Mouse (Mus musculus): ENCODE data around the gene Bglap2. TPM values are rescaled to one million over a fixed set of nuclear protein-coding genes. Genes with fewer than 3 reads are reported as not detected.
A peak's percentile ranks its signal among the peaks of the same experiment; 100 is the strongest.
"Not testable (repeated sequence)": the region's sequence is repeated elsewhere in the genome, so short reads cannot be mapped to it uniquely, and the experiment has no call there.

Gene Bglap2
- polyA plus RNA-seq, 1 experiment from 2014 or later, result not detected

GRCm38 (mm10) chr3:88376644-88377043 lies 1.9 kb downstream of the Bglap2 start:
- H3K27me3 ChIP-seq (replicated peaks; ENCODE audit: control insufficient read depth, insufficient read depth, low read length); H3K9me3 ChIP-seq (ENCODE audit: control insufficient read depth, low read length); H3K27ac ChIP-seq (ENCODE audit: low read depth); DNase-seq (ENCODE audit: low spot score); H3K36me3 ChIP-seq (ENCODE audit: control insufficient read depth, insufficient read depth, low read length); H3K9ac ChIP-seq (ENCODE audit: low read length); H3K4me1 ChIP-seq (replicated peaks; ENCODE audit: control insufficient read depth, insufficient read depth, low read length); H3K4me3 ChIP-seq (ENCODE audit: low read depth, low read length): not testable (repeated sequence)
- H3K4me2 ChIP-seq (ENCODE audit: low read length), result peak overlapping the region; percentile 37
- 0 out of 2 replicates have a peak, but pooled peaks have one; percentile 45 for ATAC-seq (replicated peaks; ENCODE audit: low FRiP score, low TSS enrichment, low read depth)
- WGBS, result 19% methylated on average over 5 of the region's 7 CpGs

GRCm38 (mm10) chr3:88375750-88376626 lies 2.5 kb downstream of the Bglap2 start:
- not testable (repeated sequence) for H3K27me3 ChIP-seq (replicated peaks; ENCODE audit: control insufficient read depth, insufficient read depth, low read length); H3K4me1 ChIP-seq (replicated peaks; ENCODE audit: control insufficient read depth, insufficient read depth, low read length); H3K27ac ChIP-seq (ENCODE audit: low read depth); H3K36me3 ChIP-seq (ENCODE audit: control insufficient read depth, insufficient read depth, low read length); H3K9me3 ChIP-seq (ENCODE audit: control insufficient read depth, low read length); H3K9ac ChIP-seq (ENCODE audit: low read length)
- peak overlapping the region; percentile 37 for H3K4me2 ChIP-seq (ENCODE audit: low read length)
- 12% methylated on average over 16 of the region's 19 CpGs for WGBS
- ATAC-seq (replicated peaks; ENCODE audit: low FRiP score, low TSS enrichment, low read depth) (peak; percentile 88), DNase-seq (ENCODE audit: low spot score) (peak; percentile 65)
- 0 out of 2 replicates have a peak overlapping the region, but pooled peaks have one; percentile 2 for H3K4me3 ChIP-seq (ENCODE audit: low read depth, low read length)

GRCm38 (mm10) chr3:88372643-88373042 lies 5.9 kb downstream of the Bglap2 start, which contains the start of gene Bglap3:
Bglap3 (minus strand) TSS chr3:88372743.
- not testable (repeated sequence) for H3K27me3 ChIP-seq (replicated peaks; ENCODE audit: control insufficient read depth, insufficient read depth, low read length); H3K4me3 ChIP-seq (ENCODE audit: low read depth, low read length); ATAC-seq (replicated peaks; ENCODE audit: low FRiP score, low TSS enrichment, low read depth); H3K4me2 ChIP-seq (ENCODE audit: low read length); H3K27ac ChIP-seq (ENCODE audit: low read depth); H3K9me3 ChIP-seq (ENCODE audit: control insufficient read depth, low read length); DNase-seq (ENCODE audit: low spot score); H3K9ac ChIP-seq (ENCODE audit: low read length); H3K36me3 ChIP-seq (ENCODE audit: control insufficient read depth, insufficient read depth, low read length); H3K4me1 ChIP-seq (replicated peaks; ENCODE audit: control insufficient read depth, insufficient read depth, low read length)
- WGBS, result 93% methylated on average over 9 of the region's 9 CpGs

GRCm38 (mm10) chr3:88368511-88368910 lies 10.0 kb downstream of the Bglap2 start:
- H3K9me3 ChIP-seq (ENCODE audit: control insufficient read depth, low read length); H3K4me1 ChIP-seq (replicated peaks; ENCODE audit: control insufficient read depth, insufficient read depth, low read length); H3K27ac ChIP-seq (ENCODE audit: low read depth); H3K36me3 ChIP-seq (ENCODE audit: control insufficient read depth, insufficient read depth, low read length); H3K4me2 ChIP-seq (ENCODE audit: low read length); DNase-seq (ENCODE audit: low spot score); H3K9ac ChIP-seq (ENCODE audit: low read length); H3K4me3 ChIP-seq (ENCODE audit: low read depth, low read length); ATAC-seq (replicated peaks; ENCODE audit: low FRiP score, low TSS enrichment, low read depth): not testable (repeated sequence)
- peaks cover 16% of the 10 kb centered on the region for H3K27me3 ChIP-seq (replicated peaks; ENCODE audit: control insufficient read depth, insufficient read depth, low read length)
- WGBS, result 90% methylated on average over 7 of the region's 7 CpGs

GRCm38 (mm10) chr3:88367517-88367916 lies 11.0 kb downstream of the Bglap2 start:
- not testable (repeated sequence) for H3K4me3 ChIP-seq (ENCODE audit: low read depth, low read length); H3K9ac ChIP-seq (ENCODE audit: low read length); H3K27ac ChIP-seq (ENCODE audit: low read depth); H3K4me1 ChIP-seq (replicated peaks; ENCODE audit: control insufficient read depth, insufficient read depth, low read length); H3K9me3 ChIP-seq (ENCODE audit: control insufficient read depth, low read length); H3K36me3 ChIP-seq (ENCODE audit: control insufficient read depth, insufficient read depth, low read length); H3K4me2 ChIP-seq (ENCODE audit: low read length); ATAC-seq (replicated peaks; ENCODE audit: low FRiP score, low TSS enrichment, low read depth); DNase-seq (ENCODE audit: low spot score)
- peaks cover 16% of the 10 kb centered on the region for H3K27me3 ChIP-seq (replicated peaks; ENCODE audit: control insufficient read depth, insufficient read depth, low read length)
- WGBS, result 57% methylated on average over 3 of the region's 7 CpGs

- H3K9me3 ChIP-seq (ENCODE audit: control insufficient read depth, low read length); H3K9ac ChIP-seq (ENCODE audit: low read length); H3K4me1 ChIP-seq (replicated peaks; ENCODE audit: control insufficient read depth, insufficient read depth, low read length); DNase-seq (ENCODE audit: low spot score); H3K36me3 ChIP-seq (ENCODE audit: control insufficient read depth, insufficient read depth, low read length); H3K27ac ChIP-seq (ENCODE audit: low read depth); H3K4me3 ChIP-seq (ENCODE audit: low read depth, low read length): not testable (repeated sequence)
- peak overlapping the region; percentile 32 for H3K4me2 ChIP-seq (ENCODE audit: low read length)
- peak; percentile 62 for ATAC-seq (replicated peaks; ENCODE audit: low FRiP score, low TSS enrichment, low read depth)
- peaks cover 16% of the 10 kb centered on the region for H3K27me3 ChIP-seq (replicated peaks; ENCODE audit: control insufficient read depth, insufficient read depth, low read length)
- 4% methylated on average over 18 of the region's 22 CpGs for WGBS
Observed at GRCm38 (mm10) chr3:88366830-88367428, 11.6 kb downstream of the Bglap2 start.

GRCm38 (mm10) chr3:88365705-88366361 lies 12.7 kb downstream of the Bglap2 start:
- 36% methylated on average over 34 of the region's 34 CpGs for WGBS
- no peak for DNase-seq (ENCODE audit: low spot score)
- H3K4me1 ChIP-seq (replicated peaks; ENCODE audit: control insufficient read depth, insufficient read depth, low read length), result 0 out of 2 replicates have a peak, but pooled peaks cover 4% of the 10 kb centered on the region
- 0 out of 2 replicates have a peak, but pooled peaks have one; percentile 7 for ATAC-seq (replicated peaks; ENCODE audit: low FRiP score, low TSS enrichment, low read depth)
- H3K36me3 ChIP-seq (ENCODE audit: control insufficient read depth, insufficient read depth, low read length), result peaks cover 20% of the 10 kb centered on the region
- no peak overlapping the region for H3K27ac ChIP-seq (ENCODE audit: low read depth)
- H3K4me2 ChIP-seq (ENCODE audit: low read length), result no peak overlapping the region
- H3K9me3 ChIP-seq (ENCODE audit: control insufficient read depth, low read length), result peaks cover 4% of the 10 kb centered on the region; the same call in 1 of the 2 replicates
- no peak overlapping the region for H3K4me3 ChIP-seq (ENCODE audit: low read depth, low read length)
- no peak overlapping the region for H3K9ac ChIP-seq (ENCODE audit: low read length)
- peaks cover 16% of the 10 kb centered on the region for H3K27me3 ChIP-seq (replicated peaks; ENCODE audit: control insufficient read depth, insufficient read depth, low read length)

GRCm38 (mm10) chr3:88364337-88364736 lies 14.2 kb downstream of the Bglap2 start, which contains the start of gene Paqr6:
Paqr6 (plus strand) TSS chr3:88364584.
- Histone ChIP-seq H3K36me3 (ENCODE audit: control insufficient read depth, insufficient read depth, low read length) (peaks cover 35% of the 10 kb centered on the region), H3K4me3 (ENCODE audit: low read depth, low read length) (no peak within 1 kb of the TSS), H3K9me3 (ENCODE audit: control insufficient read depth, low read length) (no peaks in the 10 kb centered on the region), H3K4me2 (ENCODE audit: low read length) (peak within 1 kb of the TSS; percentile 12; the same call in 1 of the 2 replicates), H3K9ac (ENCODE audit: low read length) (no peak within 1 kb of the TSS), H3K4me1 (replicated peaks; ENCODE audit: control insufficient read depth, insufficient read depth, low read length) (0 out of 2 replicates have a peak, but pooled peaks cover 4% of the 10 kb centered on the region), H3K27me3 (replicated peaks; ENCODE audit: control insufficient read depth, insufficient read depth, low read length) (peaks cover 16% of the 10 kb centered on the region), H3K27ac (ENCODE audit: low read depth) (no peak within 1 kb of the TSS)
- 1% methylated on average over 16 of the region's 16 CpGs for WGBS
- ATAC-seq (replicated peaks; ENCODE audit: low FRiP score, low TSS enrichment, low read depth) (no peak), DNase-seq (ENCODE audit: low spot score) (peak; percentile 76)

Measured in intestine, embryonic 14.5 days (tissue).